Mouse (Mus musculus): ENCODE data around the gene Ccdc73. TPM values are rescaled to one million over a fixed set of nuclear protein-coding genes. Genes with fewer than 3 reads are reported as not detected.

The Ccdc73 gene
- polyA plus RNA-seq, 1 experiment = 2.5 TPM

GRCm38 (mm10) chr2:105035985-105036384 lies 168.4 kb downstream of the Ccdc73 start:
- no peak for DNase-seq
- Histone ChIP-seq H3K27ac (ENCODE audit: insufficient read depth, low read depth, low read length) (no peak overlapping the region), H3K4me3 (ENCODE audit: insufficient read depth, low read depth, low read length) (no peak overlapping the region)

GRCm38 (mm10) chr2:105036401-105037070 lies 168.9 kb downstream of the Ccdc73 start:
- DNase-seq = peak; percentile 12

More at GRCm38 (mm10) chr2:105035985-105036384, 168.4 kb downstream of the Ccdc73 start:
- no peak for TF ChIP-seq POLR2A (IDR thresholded peaks at IDR 0.05; ENCODE audit: low read depth, low read length)
- no peak for TF ChIP-seq CTCF (conservative IDR thresholded peaks at IDR 0.05; ENCODE audit: insufficient read depth, insufficient read length, low read depth, low read length)
- WGBS = 43% methylated on average over 11 of the region's 11 CpGs
- no peaks in the 10 kb centered on the region for H3K4me1 ChIP-seq (ENCODE audit: control insufficient read depth, insufficient read depth, low read length)
- no peaks in the 10 kb centered on the region for H3K36me3 ChIP-seq (ENCODE audit: control insufficient read depth, insufficient read depth, low read length)
- H3K27me3 ChIP-seq (replicated peaks; ENCODE audit: control insufficient read depth, insufficient read depth, low read length) = no peaks in the 10 kb centered on the region

GRCm38 (mm10) chr2:105037956-105038569 lies 170.5 kb downstream of the Ccdc73 start:
- Histone ChIP-seq H3K36me3 (ENCODE audit: control insufficient read depth, insufficient read depth, low read length) (no peaks in the 10 kb centered on the region), H3K4me1 (ENCODE audit: control insufficient read depth, insufficient read depth, low read length) (no peaks in the 10 kb centered on the region), H3K27me3 (replicated peaks; ENCODE audit: control insufficient read depth, insufficient read depth, low read length) (no peaks in the 10 kb centered on the region), H3K27ac (ENCODE audit: insufficient read depth, low read depth, low read length) (no peak overlapping the region), H3K4me3 (ENCODE audit: insufficient read depth, low read depth, low read length) (no peak overlapping the region)
- TF ChIP-seq CTCF (conservative IDR thresholded peaks at IDR 0.05; ENCODE audit: insufficient read depth, insufficient read length, low read depth, low read length) (no peak), POLR2A (IDR thresholded peaks at IDR 0.05; ENCODE audit: low read depth, low read length) (no peak)
- 67% methylated on average over 7 of the region's 7 CpGs for WGBS
- DNase-seq = no peak

More at GRCm38 (mm10) chr2:105036401-105037070, 168.9 kb downstream of the Ccdc73 start:
- H3K4me3 ChIP-seq (ENCODE audit: insufficient read depth, low read depth, low read length) = no peak overlapping the region
- WGBS = 55% methylated on average over 11 of the region's 11 CpGs
- H3K27me3 ChIP-seq (replicated peaks; ENCODE audit: control insufficient read depth, insufficient read depth, low read length) = no peaks in the 10 kb centered on the region
- H3K27ac ChIP-seq (ENCODE audit: insufficient read depth, low read depth, low read length) = no peak overlapping the region
- no peak for TF ChIP-seq CTCF (conservative IDR thresholded peaks at IDR 0.05; ENCODE audit: insufficient read depth, insufficient read length, low read depth, low read length)
- TF ChIP-seq POLR2A (IDR thresholded peaks at IDR 0.05; ENCODE audit: low read depth, low read length) = no peak
- no peaks in the 10 kb centered on the region for H3K4me1 ChIP-seq (ENCODE audit: control insufficient read depth, insufficient read depth, low read length)
- H3K36me3 ChIP-seq (ENCODE audit: control insufficient read depth, insufficient read depth, low read length) = no peaks in the 10 kb centered on the region

- no peak for DNase-seq
- TF ChIP-seq POLR2A (IDR thresholded peaks at IDR 0.05; ENCODE audit: low read depth, low read length) (no peak), CTCF (conservative IDR thresholded peaks at IDR 0.05; ENCODE audit: insufficient read depth, insufficient read length, low read depth, low read length) (no peak)
- no peak overlapping the region for H3K27ac ChIP-seq (ENCODE audit: insufficient read depth, low read depth, low read length)
- no peaks in the 10 kb centered on the region for H3K27me3 ChIP-seq (replicated peaks; ENCODE audit: control insufficient read depth, insufficient read depth, low read length)
- no peaks in the 10 kb centered on the region for H3K36me3 ChIP-seq (ENCODE audit: control insufficient read depth, insufficient read depth, low read length)
- H3K4me3 ChIP-seq (ENCODE audit: insufficient read depth, low read depth, low read length) = no peak overlapping the region
- no peaks in the 10 kb centered on the region for H3K4me1 ChIP-seq (ENCODE audit: control insufficient read depth, insufficient read depth, low read length)
- WGBS = 96% methylated on average over 5 of the region's 5 CpGs
These were observed 171.3 kb downstream of the Ccdc73 start for GRCm38 (mm10) chr2:105038879-105039278.

GRCm38 (mm10) chr2:105040859-105041258 lies 173.3 kb downstream of the Ccdc73 start:
- Histone ChIP-seq H3K4me3 (ENCODE audit: insufficient read depth, low read depth, low read length) (no peak overlapping the region), H3K4me1 (ENCODE audit: control insufficient read depth, insufficient read depth, low read length) (no peaks in the 10 kb centered on the region), H3K27me3 (replicated peaks; ENCODE audit: control insufficient read depth, insufficient read depth, low read length) (no peaks in the 10 kb centered on the region), H3K27ac (ENCODE audit: insufficient read depth, low read depth, low read length) (no peak overlapping the region; the same call in 1 of the 2 replicates), H3K36me3 (ENCODE audit: control insufficient read depth, insufficient read depth, low read length) (no peaks in the 10 kb centered on the region)
- TF ChIP-seq CTCF (conservative IDR thresholded peaks at IDR 0.05; ENCODE audit: insufficient read depth, insufficient read length, low read depth, low read length) (no peak), POLR2A (IDR thresholded peaks at IDR 0.05; ENCODE audit: low read depth, low read length) (no peak)
- 70% methylated on average over 4 of the region's 4 CpGs for WGBS
- DNase-seq = peak; percentile 18

GRCm38 (mm10) chr2:105043152-105043551 lies 175.5 kb downstream of the Ccdc73 start:
- Histone ChIP-seq H3K36me3 (ENCODE audit: control insufficient read depth, insufficient read depth, low read length) (no peaks in the 10 kb centered on the region), H3K4me3 (ENCODE audit: insufficient read depth, low read depth, low read length) (no peak overlapping the region), H3K4me1 (ENCODE audit: control insufficient read depth, insufficient read depth, low read length) (no peaks in the 10 kb centered on the region), H3K27ac (ENCODE audit: insufficient read depth, low read depth, low read length) (no peak overlapping the region), H3K27me3 (replicated peaks; ENCODE audit: control insufficient read depth, insufficient read depth, low read length) (no peaks in the 10 kb centered on the region)
- TF ChIP-seq POLR2A (IDR thresholded peaks at IDR 0.05; ENCODE audit: low read depth, low read length) (no peak), CTCF (conservative IDR thresholded peaks at IDR 0.05; ENCODE audit: insufficient read depth, insufficient read length, low read depth, low read length) (no peak)
- whole genome bisulfite sequencing = 30% methylated on average over 4 of the region's 4 CpGs
- DNase-seq = peak; percentile 24

GRCm38 (mm10) chr2:105048301-105048700 lies 180.7 kb downstream of the Ccdc73 start:
- TF ChIP-seq POLR2A (IDR thresholded peaks at IDR 0.05; ENCODE audit: low read depth, low read length) = no peak
- Histone ChIP-seq H3K27me3 (replicated peaks; ENCODE audit: control insufficient read depth, insufficient read depth, low read length) (no peaks in the 10 kb centered on the region), H3K4me1 (ENCODE audit: control insufficient read depth, insufficient read depth, low read length) (no peaks in the 10 kb centered on the region), H3K36me3 (ENCODE audit: control insufficient read depth, insufficient read depth, low read length) (no peaks in the 10 kb centered on the region), H3K27ac (ENCODE audit: insufficient read depth, low read depth, low read length) (no peak overlapping the region), H3K4me3 (ENCODE audit: insufficient read depth, low read depth, low read length) (no peak overlapping the region)
- 81% methylated on average over 1 of the region's 1 CpGs for WGBS
- no peak for DNase-seq
